Mouse (Mus musculus): ENCODE measurements around the gene Calm3. TPM values are rescaled to one million over a fixed set of nuclear protein-coding genes. Genes with fewer than 3 reads are reported as not detected.

Calm3 gene
- polyA plus RNA-seq, 1 experiment from 2014 or later = 404 TPM

DNA sequence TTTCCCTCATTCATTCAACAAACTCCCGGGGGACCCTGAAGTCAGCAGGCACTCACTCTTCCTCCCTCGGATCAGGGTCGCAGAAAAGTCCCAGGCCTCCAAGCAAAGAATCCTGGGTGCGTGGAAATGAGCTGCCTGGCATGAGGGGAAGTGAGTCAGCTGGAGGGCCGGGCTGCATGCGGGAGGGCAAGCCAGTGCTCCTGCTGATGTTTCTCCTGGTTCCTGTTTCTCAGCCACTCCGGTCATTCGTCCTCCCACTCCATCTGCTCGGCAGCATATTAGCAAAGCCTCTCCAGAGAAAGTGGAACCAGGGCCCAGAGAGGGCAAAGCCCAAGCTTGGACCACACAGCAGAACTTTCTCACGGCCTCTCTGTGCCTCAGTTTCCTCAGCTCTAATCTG is 14.0 kb downstream of the Calm3 start:
- Histone ChIP-seq H3K9ac (replicated peaks) (no peak overlapping the region), H3K36me3 (peaks cover 13% of the 10 kb centered on the region), H3K4me1 (peaks cover 14% of the 10 kb centered on the region; the same call in 1 of the 2 replicates), H3K9me3 (replicated peaks) (no peaks in the 10 kb centered on the region), H3K4me3 (replicated peaks) (no peak overlapping the region), H3K27me3 (replicated peaks) (no peaks in the 10 kb centered on the region), H3K4me2 (no peak overlapping the region), H3K27ac (replicated peaks) (no peak overlapping the region)
- 55% methylated on average over 10 of the region's 10 CpGs for WGBS
- ATAC-seq (ENCODE audit: low FRiP score) = no peak

DNA sequence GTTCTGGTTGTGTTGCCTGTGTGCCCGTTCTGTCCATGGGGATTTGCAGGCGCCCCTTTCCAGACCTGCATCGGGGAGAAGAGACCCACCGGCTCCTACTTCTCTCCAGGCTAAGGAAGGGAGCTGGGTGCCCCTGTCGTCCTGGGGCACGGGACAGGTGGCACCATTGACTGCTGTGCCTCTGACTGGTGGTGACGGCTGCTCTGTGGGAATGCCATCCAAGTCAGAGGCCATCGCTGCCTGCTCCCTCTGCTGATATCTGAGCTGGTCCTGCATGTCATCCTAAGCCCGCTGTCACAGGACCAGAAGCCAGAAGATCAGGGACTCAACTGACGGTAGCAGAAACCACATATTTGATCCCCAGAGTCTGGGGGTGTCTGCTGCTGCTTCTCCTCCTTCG is 15.1 kb downstream of the Calm3 start:
- H3K4me3 ChIP-seq (replicated peaks) = no peak overlapping the region
- ATAC-seq (ENCODE audit: low FRiP score) = no peak
- H3K4me1 ChIP-seq = peaks cover 13% of the 10 kb centered on the region; the same call in 1 of the 2 replicates
- no peak overlapping the region for H3K4me2 ChIP-seq
- H3K27ac ChIP-seq (replicated peaks) = no peak overlapping the region
- WGBS = 75% methylated on average over 11 of the region's 11 CpGs
- no peaks in the 10 kb centered on the region for H3K9me3 ChIP-seq (replicated peaks)
- peaks cover 2% of the 10 kb centered on the region for H3K36me3 ChIP-seq
- no peaks in the 10 kb centered on the region for H3K27me3 ChIP-seq (replicated peaks)
- H3K9ac ChIP-seq (replicated peaks) = no peak overlapping the region

DNA sequence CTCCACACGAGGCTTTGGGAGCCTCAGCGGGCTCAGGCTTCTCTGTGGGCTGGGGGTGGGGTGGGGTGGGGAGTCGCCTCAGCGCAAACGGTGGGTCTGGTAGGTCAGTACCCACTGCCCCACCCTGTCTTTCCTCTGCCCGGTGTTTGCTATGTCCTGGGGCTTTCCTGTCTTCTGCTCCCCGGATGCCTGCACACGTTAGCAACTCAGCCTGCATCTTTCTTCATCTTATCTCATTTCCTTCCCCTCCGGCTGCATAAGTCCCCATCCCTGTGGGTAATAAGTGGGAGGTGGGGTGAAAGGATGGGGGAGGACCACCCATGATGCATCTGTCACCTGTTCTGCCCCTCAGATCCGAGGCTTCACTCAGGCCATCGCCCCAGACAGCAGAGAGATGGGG is 15.5 kb downstream of the Calm3 start:
- Histone ChIP-seq H3K4me3 (replicated peaks) (no peak overlapping the region), H3K27me3 (replicated peaks) (0 out of 2 replicates have a peak, but pooled peaks cover 2% of the 10 kb centered on the region), H3K36me3 (peaks cover 2% of the 10 kb centered on the region; the same call in 1 of the 2 replicates), H3K9ac (replicated peaks) (no peak overlapping the region), H3K27ac (replicated peaks) (no peak overlapping the region), H3K4me2 (no peak overlapping the region), H3K4me1 (0 out of 2 replicates have a peak, but pooled peaks cover 10% of the 10 kb centered on the region), H3K9me3 (replicated peaks) (no peaks in the 10 kb centered on the region)
- no peak for ATAC-seq (ENCODE audit: low FRiP score)
- 66% methylated on average over 11 of the region's 11 CpGs for WGBS

DNA sequence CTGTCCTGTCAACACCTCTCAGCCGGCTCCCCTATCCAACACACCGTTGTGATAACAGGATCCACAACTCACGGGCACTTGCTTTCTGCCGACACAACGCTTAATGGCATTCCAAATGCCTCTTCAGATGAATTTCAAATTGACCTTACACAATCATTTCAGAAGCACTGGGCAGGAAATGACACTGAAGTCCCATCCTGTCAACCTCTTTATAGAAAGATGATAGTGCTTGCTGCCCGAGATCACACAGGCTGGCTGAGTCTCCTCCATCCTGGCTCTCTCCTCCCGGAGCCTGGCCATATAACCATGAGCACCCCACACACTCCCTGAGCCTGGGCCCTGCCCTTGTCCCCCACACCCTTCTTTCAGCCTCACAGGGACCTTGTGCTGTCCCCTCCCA is 16.1 kb downstream of the Calm3 start:
- no peak overlapping the region for H3K9ac ChIP-seq (replicated peaks)
- 79% methylated on average over 7 of the region's 7 CpGs for WGBS
- no peak overlapping the region for H3K27ac ChIP-seq (replicated peaks)
- H3K36me3 ChIP-seq = no peaks in the 10 kb centered on the region
- ATAC-seq (ENCODE audit: low FRiP score) = no peak
- H3K27me3 ChIP-seq (replicated peaks) = 0 out of 2 replicates have a peak, but pooled peaks cover 2% of the 10 kb centered on the region
- 0 out of 2 replicates have a peak, but pooled peaks cover 10% of the 10 kb centered on the region for H3K4me1 ChIP-seq
- H3K4me3 ChIP-seq (replicated peaks) = no peak overlapping the region
- H3K9me3 ChIP-seq (replicated peaks) = no peaks in the 10 kb centered on the region
- no peak overlapping the region for H3K4me2 ChIP-seq

- Histone ChIP-seq H3K27me3 (replicated peaks) (0 out of 2 replicates have a peak, but pooled peaks cover 2% of the 10 kb centered on the region), H3K36me3 (no peaks in the 10 kb centered on the region), H3K9me3 (replicated peaks) (no peaks in the 10 kb centered on the region), H3K9ac (replicated peaks) (no peak overlapping the region), H3K4me3 (replicated peaks) (no peak overlapping the region), H3K4me1 (0 out of 2 replicates have a peak, but pooled peaks cover 4% of the 10 kb centered on the region), H3K4me2 (no peak overlapping the region), H3K27ac (replicated peaks) (no peak overlapping the region)
- WGBS = 94% methylated on average over 41 of the region's 41 CpGs
- ATAC-seq (ENCODE audit: low FRiP score) = no peak
Observed at GRCm38 (mm10) chr7:16906889-16907559, 16.9 kb downstream of the Calm3 start.

DNA sequence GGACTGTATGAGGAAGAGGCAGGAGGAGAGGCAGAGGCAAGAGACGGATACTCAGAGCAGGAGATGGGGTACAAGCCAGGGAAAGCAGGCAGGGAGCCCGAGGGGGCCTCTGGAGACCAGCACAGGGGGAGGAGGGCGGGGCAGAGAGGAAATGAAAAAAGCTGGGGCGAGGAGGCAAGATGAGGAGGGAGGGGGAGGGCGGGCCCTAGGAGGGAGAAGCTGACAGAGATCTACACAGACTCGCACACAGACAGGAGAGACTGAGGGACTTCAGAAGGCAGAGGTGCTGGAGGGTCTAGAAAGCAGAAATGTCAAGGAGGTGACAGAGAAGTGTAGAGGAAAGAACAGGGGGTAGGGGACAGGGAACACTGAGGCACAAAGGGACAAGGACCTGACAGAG is 17.6 kb downstream of the Calm3 start, which contains the start of gene Ptgir:
Gene Ptgir, plus strand, starts transcription at position 210 of the 400 bp plus-strand sequence.
- no peaks in the 10 kb centered on the region for H3K9me3 ChIP-seq (replicated peaks)
- no peak within 1 kb of the TSS for H3K9ac ChIP-seq (replicated peaks)
- WGBS = 29% methylated on average over 6 of the region's 6 CpGs
- H3K4me3 ChIP-seq (replicated peaks) = no peak within 1 kb of the TSS
- H3K27ac ChIP-seq (replicated peaks) = no peak within 1 kb of the TSS
- no peak within 1 kb of the TSS for H3K4me2 ChIP-seq
- 0 out of 2 replicates have a peak, but pooled peaks cover 2% of the 10 kb centered on the region for H3K27me3 ChIP-seq (replicated peaks)
- H3K4me1 ChIP-seq = 0 out of 2 replicates have a peak, but pooled peaks cover 4% of the 10 kb centered on the region
- no peaks in the 10 kb centered on the region for H3K36me3 ChIP-seq
- no peak for ATAC-seq (ENCODE audit: low FRiP score)

GRCm38 (mm10) chr7:16905491-16906021 is 18.4 kb downstream of the Calm3 start:
- Histone ChIP-seq H3K4me3 (replicated peaks) (no peak overlapping the region), H3K27ac (replicated peaks) (no peak overlapping the region), H3K36me3 (no peaks in the 10 kb centered on the region), H3K4me2 (no peak overlapping the region), H3K9me3 (replicated peaks) (no peaks in the 10 kb centered on the region), H3K4me1 (peaks cover 7% of the 10 kb centered on the region; the same call in 1 of the 2 replicates), H3K9ac (replicated peaks) (no peak overlapping the region), H3K27me3 (replicated peaks) (0 out of 2 replicates have a peak, but pooled peaks cover 2% of the 10 kb centered on the region)
- no peak for ATAC-seq (ENCODE audit: low FRiP score)
- WGBS = 59% methylated on average over 9 of the region's 9 CpGs

- no peak overlapping the region for H3K27ac ChIP-seq (replicated peaks)
- H3K4me2 ChIP-seq = no peak overlapping the region
- 0 out of 2 replicates have a peak, but pooled peaks cover 2% of the 10 kb centered on the region for H3K27me3 ChIP-seq (replicated peaks)
- 48% methylated on average over 9 of the region's 10 CpGs for WGBS
- no peak for ATAC-seq (ENCODE audit: low FRiP score)
- no peak overlapping the region for H3K9ac ChIP-seq (replicated peaks)
- no peaks in the 10 kb centered on the region for H3K36me3 ChIP-seq
- peaks cover 11% of the 10 kb centered on the region for H3K4me1 ChIP-seq
- no peak overlapping the region for H3K4me3 ChIP-seq (replicated peaks)
- H3K9me3 ChIP-seq (replicated peaks) = no peaks in the 10 kb centered on the region
Observed at GRCm38 (mm10) chr7:16904120-16904675, 19.7 kb downstream of the Calm3 start.

- Histone ChIP-seq H3K27ac (replicated peaks) (no peak overlapping the region), H3K36me3 (no peaks in the 10 kb centered on the region), H3K4me1 (peaks cover 14% of the 10 kb centered on the region), H3K9me3 (replicated peaks) (no peaks in the 10 kb centered on the region), H3K4me3 (replicated peaks) (no peak overlapping the region), H3K27me3 (replicated peaks) (0 out of 2 replicates have a peak, but pooled peaks cover 2% of the 10 kb centered on the region), H3K4me2 (no peak overlapping the region), H3K9ac (replicated peaks) (no peak overlapping the region)
- ATAC-seq (ENCODE audit: low FRiP score) = no peak
- WGBS = 78% methylated on average over 2 of the region's 2 CpGs
Observed at GRCm38 (mm10) chr7:16903439-16903955, 20.4 kb downstream of the Calm3 start.

- no peaks in the 10 kb centered on the region for H3K9me3 ChIP-seq (replicated peaks)
- H3K4me2 ChIP-seq = no peak overlapping the region
- no peak overlapping the region for H3K27ac ChIP-seq (replicated peaks)
- peaks cover 10% of the 10 kb centered on the region for H3K4me1 ChIP-seq
- no peaks in the 10 kb centered on the region for H3K36me3 ChIP-seq
- no peak overlapping the region for H3K4me3 ChIP-seq (replicated peaks)
- 14% methylated on average over 5 of the region's 5 CpGs for WGBS
- ATAC-seq (ENCODE audit: low FRiP score) = peak; percentile 35; the same call in 1 of the 2 replicates
- H3K9ac ChIP-seq (replicated peaks) = no peak overlapping the region
- H3K27me3 ChIP-seq (replicated peaks) = 0 out of 2 replicates have a peak, but pooled peaks cover 2% of the 10 kb centered on the region
Observed at GRCm38 (mm10) chr7:16900526-16900925, 23.4 kb downstream of the Calm3 start.

DNA sequence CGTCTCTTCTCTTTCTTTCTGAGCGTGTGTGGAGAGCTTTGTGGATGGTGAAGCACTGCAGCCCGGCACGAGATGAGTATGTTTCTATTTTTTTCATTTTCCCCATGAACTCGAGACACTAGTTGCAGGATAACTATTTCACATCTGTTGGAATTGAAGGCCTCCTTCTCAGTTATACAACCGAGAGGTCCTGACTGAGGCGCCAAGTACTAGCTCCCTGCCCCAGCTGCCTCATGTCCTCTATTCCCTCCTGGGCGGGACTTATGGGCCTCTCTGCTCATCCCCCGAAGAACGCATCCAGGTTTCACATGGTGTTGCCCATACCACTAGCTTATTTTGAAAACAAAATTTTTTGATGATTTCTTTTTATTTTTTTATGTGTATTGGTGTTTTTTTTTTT is 28.4 kb downstream of the Calm3 start:
- no peaks in the 10 kb centered on the region for H3K36me3 ChIP-seq
- H3K9ac ChIP-seq (replicated peaks) = 0 out of 2 replicates have a peak overlapping the region, but pooled peaks have one; percentile 40
- peak overlapping the region; percentile 58 for H3K4me2 ChIP-seq
- WGBS = 24% methylated on average over 10 of the region's 10 CpGs
- peak overlapping the region; percentile 27 for H3K4me3 ChIP-seq (replicated peaks)
- peaks cover 38% of the 10 kb centered on the region for H3K4me1 ChIP-seq
- ATAC-seq (ENCODE audit: low FRiP score) = no peak
- H3K9me3 ChIP-seq (replicated peaks) = no peaks in the 10 kb centered on the region
- peaks cover 25% of the 10 kb centered on the region for H3K27me3 ChIP-seq (replicated peaks)
- no peak overlapping the region for H3K27ac ChIP-seq (replicated peaks)

Measured in neural tube, embryonic 15.5 days (tissue).